Mouse (Mus musculus): ENCODE data around the gene Cadm1.
A peak's percentile ranks its signal among the peaks of the same experiment; 100 is the strongest.

Cadm1 gene

DNA sequence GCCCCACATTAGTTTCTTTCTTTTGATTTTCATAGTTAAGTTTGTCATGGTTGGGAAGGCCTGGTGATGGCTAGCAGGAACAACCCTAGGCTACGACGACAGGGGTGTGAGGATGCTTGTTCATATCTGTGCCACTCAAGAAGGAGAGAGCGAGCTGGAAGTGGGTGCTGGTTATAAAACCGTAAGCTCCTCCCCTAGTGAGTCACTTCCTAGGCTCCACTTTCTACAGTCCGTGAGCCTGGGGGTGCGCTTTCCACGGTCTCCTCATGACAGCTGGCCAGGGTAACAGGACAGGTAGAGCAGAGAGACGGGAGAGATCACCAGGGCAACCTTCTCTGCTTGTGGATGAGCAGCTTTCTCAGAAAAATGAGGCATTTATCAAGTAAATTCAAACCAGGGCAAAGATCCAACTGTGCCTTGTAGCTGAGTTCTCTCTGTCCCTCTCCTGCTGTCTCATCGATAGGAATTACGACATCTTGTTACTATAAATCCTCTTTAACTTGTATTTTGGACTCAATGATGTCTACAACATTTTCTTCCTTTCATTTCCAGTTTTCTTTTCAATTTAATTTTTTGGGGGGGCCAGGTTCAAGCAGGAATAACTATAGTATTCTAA, 23.1 kb downstream of the Cadm1 start:
- DNase-seq (ENCODE audit: low spot score): no peak

DNA sequence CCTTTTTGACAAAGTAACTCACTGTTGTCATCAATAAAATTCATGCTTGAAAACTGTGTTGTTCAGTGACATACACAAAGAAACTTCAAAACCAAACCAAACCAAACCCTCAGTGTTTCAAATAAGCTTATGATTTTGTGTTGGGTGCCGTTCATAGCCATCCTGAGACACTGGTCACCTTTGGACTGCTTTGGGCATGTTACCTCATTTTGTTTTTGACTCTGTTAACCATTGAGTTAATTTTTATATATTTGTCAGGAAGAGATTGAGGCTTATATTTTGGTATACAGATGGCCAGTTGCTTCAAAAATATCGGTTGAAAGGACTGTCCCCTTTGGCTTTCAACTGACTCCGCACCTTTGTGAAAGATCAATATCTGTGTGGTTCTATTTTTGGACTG, 30.8 kb downstream of the Cadm1 start:
- DNase-seq (ENCODE audit: low spot score): no peak

GRCm38 (mm10) chr9:47561596-47561995, 31.6 kb downstream of the Cadm1 start:
- no peak for DNase-seq (ENCODE audit: low spot score)

DNA sequence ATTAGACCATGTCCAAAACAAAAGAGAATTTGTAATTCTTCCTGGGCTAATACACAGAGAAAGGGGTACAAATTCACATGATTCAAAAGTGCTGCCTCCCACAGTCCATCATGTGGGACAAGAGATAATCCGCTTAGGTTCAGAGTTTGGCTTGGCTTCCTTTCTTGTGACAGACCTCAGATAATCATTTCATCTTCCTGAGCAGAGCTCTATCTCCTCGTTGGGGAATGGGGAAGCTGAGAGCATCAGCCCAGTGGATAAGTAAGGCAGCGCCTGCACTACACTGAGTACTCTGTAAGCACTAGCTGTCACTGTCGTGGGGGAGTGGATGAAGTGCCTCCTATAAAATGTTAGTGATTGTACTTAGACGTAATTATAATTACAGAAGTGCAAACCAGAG, 35.1 kb downstream of the Cadm1 start:
- DNase-seq (ENCODE audit: low spot score): no peak

DNA sequence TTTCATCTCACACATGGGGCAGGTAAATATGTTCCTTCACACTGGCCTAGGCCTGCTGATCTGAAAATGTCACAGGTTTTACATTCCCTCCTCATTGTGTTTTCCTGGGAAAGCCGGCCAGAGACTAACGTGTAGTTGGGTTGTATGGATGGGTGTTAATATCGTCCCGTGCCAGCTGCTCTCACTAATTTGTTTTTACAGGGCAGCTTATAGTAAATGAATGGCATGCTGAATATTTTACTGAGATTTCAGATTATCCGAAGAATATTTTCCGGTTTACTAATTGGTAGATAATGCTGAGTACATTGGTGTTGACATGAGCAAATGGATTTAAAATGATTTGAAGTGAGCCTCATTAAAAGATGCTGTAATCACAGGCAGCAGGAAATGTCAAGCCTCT, 37.9 kb downstream of the Cadm1 start:
- no peak for DNase-seq (ENCODE audit: low spot score)

- DNase-seq (ENCODE audit: low spot score): no peak
These were observed 40.2 kb downstream of the Cadm1 start for GRCm38 (mm10) chr9:47570184-47570583.

DNA sequence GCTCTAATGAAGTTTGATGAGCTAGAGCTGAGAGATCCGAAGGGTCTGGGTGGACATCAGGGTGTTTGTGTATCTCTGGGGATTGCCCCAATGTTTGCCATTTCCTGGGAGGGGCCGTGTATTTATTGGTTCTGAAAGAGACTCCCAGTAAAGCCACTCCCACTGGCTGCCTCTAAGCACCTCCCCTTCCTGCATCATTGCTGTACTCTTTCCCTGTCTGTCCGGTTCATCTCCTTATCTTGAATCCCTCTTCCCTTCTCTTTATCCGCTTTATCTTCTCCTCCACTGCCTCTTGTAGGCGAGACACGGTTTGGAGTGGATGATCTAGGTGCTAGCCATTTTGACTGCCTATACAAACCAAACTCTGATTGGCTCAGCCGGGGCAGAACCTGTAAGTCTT, 41.5 kb downstream of the Cadm1 start:
- no peak for DNase-seq (ENCODE audit: low spot score)

DNA sequence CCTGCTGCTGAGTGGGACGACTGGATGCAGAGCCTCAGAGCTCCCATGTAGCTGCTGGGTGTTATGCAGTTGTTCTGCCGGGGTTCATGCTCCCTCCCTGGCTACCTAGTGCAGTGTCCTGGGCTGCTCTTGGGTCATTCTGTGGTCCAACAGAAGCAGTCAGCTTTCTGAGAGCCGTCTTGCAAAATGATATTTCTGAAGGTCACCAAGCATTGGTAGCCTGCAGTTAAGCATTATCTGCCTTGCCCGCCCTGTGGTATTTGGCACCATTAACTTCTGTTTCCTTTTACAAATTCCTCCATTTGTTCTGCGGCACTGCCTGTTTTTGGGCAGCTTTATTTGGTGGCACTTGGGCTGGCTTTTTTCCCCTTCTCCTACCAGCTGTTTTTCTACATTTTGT, 42.2 kb downstream of the Cadm1 start:
- no peak for DNase-seq (ENCODE audit: low spot score)

GRCm38 (mm10) chr9:47573456-47573855, 43.5 kb downstream of the Cadm1 start:
- no peak for DNase-seq (ENCODE audit: low spot score)

DNA sequence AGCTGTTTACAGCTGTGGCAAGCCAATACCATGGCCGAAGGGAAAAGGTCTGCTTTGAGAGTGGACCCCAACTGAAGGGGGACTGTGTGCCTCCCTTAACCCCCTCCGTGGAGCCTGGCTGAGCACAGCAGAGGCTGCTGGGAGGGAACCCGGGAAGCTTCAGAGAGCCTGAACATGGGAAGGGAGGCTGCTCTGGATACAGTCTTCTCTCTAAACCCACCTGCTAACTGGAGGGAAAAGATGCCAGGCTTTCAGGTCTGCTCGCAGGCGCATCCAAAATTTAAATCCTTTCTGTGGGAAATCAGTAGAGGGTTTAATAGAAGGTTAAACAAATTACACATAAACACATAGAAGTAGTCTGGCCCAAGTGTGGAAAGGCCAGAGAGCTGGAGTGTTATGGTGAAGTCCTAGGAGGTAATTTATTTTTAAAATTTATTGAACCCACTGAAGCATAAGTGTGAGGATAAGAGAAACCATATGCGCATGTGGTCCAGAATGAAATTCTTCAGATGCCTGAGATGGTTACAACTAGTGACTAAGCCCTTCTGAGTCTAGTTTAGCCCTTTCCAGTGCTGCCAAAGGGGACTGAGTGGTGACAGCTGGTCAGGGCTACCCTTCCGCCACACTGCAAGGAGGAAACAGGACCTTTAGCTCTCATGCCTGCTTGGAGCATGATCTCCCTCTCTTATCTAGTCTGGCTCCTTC, 44.9 kb downstream of the Cadm1 start:
- no peak for DNase-seq (ENCODE audit: low spot score)

- DNase-seq (ENCODE audit: low spot score): no peak
These were observed 45.8 kb downstream of the Cadm1 start for GRCm38 (mm10) chr9:47575764-47576163.

DNA sequence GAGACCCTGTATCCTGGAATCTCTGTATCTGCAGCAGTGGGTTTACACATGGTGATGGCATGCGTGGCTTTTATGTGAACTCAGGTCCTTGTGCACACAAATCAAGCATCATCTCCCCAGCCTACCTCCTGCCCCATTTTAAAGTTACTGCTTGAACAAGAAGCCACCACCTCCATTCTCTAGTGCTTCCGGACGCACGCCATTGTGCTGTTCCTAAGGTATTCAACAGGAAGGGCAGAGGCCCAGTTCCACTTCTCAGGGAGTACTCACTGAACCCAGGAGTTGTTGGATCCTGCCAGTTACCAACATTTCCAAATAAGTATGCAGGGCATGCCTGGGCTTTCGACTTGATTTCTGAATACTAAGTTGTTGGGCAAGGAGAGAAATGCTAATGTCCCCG, 49.5 kb downstream of the Cadm1 start:
- no peak for DNase-seq (ENCODE audit: low spot score)

DNA sequence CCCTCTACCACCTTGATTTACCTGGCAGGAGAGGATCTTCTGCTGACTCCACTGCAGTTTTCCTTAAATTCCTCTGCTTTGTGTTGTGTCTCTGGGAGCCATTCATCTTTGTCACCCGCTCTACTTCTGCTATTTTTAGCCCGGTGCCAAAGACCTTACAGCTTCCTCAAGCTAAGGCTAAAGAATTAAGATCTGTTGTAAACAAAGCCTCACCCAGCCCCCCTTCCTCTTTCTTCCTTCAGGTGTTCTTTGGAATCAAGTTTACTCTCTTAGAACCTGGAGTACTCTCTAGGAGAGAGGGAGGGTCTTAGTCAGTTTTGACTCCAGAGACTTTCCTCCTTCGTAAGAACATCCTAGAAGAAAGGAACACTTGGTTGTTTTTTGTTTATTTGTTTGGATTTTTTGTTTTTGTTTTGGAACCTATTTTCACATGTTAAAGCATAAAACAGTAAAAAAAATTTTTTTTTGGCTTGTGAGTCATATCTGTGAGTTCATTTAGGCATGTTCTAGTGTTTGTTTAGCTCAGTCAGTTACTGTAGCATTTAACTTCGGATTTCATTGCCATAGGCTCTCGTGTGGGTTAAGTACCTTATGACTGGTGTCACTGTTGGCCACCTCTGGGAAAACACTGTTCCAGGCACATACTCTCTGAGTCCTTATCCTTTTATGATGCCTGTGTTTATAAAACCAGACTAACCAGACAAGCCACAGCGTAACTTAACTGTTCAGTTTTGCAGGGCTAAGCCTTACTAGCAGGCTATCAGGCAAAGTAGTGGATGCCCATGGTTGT, 51.8 kb downstream of the Cadm1 start:
- DNase-seq (ENCODE audit: low spot score): no peak

- DNase-seq (ENCODE audit: low spot score): no peak
These were observed 53.3 kb downstream of the Cadm1 start for GRCm38 (mm10) chr9:47583241-47583640.

DNA sequence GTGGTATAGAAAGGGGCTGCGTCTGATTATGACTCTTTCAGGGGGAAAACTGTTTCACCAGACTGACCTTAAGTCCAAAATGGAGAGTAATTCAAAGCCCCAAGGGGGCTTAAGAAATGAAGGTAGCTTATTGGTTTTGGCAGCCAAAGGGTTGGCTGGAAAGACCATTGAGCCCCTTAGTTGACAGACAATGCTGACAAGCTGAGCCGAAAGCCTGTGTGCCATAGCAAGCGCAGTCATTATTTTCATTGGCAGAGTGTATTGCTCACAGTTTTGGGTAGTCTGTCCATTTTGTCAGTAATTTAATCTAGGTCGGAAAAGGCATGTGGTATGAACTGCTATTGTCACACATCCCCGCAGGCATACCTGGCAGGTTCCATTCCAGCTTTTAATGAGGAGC, 56.2 kb downstream of the Cadm1 start:
- no peak for DNase-seq (ENCODE audit: low spot score)

GRCm38 (mm10) chr9:47586839-47587238, 56.9 kb downstream of the Cadm1 start:
- DNase-seq (ENCODE audit: low spot score): no peak

DNA sequence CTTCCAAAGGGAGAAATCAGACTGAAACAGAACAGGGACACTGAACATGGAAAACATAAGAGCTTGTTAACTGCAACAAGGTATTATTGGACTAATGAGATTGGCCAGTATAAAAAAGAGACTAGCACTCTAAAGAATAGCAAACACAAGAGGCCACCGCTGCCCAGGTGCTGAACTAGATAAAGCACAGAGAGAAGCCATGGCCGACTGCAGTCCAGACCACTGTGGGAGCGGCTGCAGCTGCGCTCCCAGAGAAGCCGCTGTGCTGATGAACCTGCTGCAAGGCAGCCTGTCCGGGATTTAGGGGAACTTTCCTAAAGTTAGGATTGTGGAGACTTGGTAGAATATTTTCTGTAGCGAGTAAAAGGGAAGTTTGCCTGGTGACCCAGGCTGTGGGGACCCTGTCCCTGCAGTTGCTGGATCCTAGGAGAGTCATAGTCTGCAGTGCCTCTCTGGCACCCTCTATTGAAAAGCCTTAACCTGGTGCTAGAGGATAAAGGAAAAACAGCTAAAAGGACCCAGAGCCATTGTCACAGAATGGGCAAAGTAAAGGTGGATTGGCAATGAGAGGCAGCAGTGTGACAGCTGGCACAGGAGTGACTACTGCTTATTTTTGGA, 57.7 kb downstream of the Cadm1 start:
- peak; percentile 17 for DNase-seq (ENCODE audit: low spot score)

DNA sequence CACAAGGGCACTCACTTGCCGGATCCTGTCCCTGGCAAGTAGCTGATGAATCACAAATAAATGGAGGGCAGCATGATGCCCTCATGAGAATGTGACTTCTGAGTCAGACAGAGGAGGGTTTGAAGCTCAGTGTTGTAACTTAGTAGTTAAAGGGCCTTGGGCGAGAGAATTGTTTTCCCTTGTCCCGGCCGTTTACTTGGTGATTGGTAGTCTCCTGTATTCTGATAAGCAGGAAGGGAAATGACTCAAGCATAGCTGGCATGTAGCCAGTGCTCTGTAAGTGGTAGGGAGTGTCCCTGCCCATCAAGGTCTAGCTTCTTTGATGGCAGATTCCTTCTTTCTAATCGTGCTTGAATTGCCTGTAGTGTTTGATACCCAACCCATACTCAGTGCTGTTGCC, 59.9 kb downstream of the Cadm1 start:
- DNase-seq (ENCODE audit: low spot score): peak; percentile 76

GRCm38 (mm10) chr9:47601541-47601940, 71.6 kb downstream of the Cadm1 start:
- no peak for DNase-seq (ENCODE audit: low spot score)

DNA sequence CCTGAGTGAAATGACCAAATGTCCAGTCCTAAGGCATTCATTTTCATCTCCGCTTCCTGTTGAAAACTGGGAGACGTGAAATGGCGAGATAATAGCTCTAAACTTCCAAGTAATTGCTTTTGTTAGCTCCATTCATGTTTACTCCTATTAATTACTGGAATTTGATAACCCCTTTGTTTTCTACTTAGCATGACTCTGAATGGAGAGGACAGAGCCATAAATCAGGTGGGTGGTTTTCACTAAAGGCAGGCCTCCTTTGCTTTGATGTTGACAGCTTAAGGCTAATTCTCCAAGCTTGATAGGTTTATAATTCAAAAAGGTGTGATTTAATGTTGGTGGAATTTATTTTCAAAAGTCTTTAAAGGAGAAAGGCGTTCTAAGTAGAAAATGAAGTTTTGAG, 74.0 kb downstream of the Cadm1 start:
- DNase-seq (ENCODE audit: low spot score): no peak

- no peak for DNase-seq (ENCODE audit: low spot score)
These were observed 75.7 kb downstream of the Cadm1 start for GRCm38 (mm10) chr9:47605628-47606027.

- DNase-seq (ENCODE audit: low spot score): no peak
These were observed 78.5 kb downstream of the Cadm1 start for GRCm38 (mm10) chr9:47608441-47608840.

DNA sequence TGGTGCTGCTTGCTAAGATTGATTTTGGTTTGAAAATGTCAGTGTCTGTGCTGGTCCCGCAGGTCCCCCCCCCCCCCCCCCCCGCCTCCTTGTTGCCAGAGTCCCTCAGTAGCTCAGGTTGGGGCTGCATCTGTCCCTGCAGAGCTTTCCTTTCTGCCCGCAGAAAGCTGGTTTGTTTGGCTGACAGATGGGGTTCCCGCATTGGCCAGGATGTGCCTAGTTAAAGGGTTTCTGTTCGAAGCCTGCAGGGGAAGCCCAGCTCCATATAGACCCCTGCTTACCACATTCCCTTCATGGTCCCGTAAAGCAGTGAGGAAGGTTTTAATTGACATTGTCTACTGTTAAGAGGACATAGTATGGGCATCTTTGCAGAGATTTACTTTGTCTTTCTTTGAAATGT, 78.9 kb downstream of the Cadm1 start:
- DNase-seq (ENCODE audit: low spot score): no peak

Measured in MN1 (cell line).